Mouse (Mus musculus) heart, adult 9 months (tissue): Measurements from ENCODE around the gene Smarcb1.
A peak's percentile ranks its signal among the peaks of the same experiment; 100 is the strongest.
"Not testable (repeated sequence)": the region's sequence is repeated elsewhere in the genome, so short reads cannot be mapped to it uniquely, and the experiment has no call there.

Source experiments
- DNase-seq, 2 experiments: peaks; one replicate each; pipeline ENCODE4 v3.0.0; 2022; ENCODE audit warnings: low spot score in 2 of 2

Gene Smarcb1

GRCm38 (mm10) chr10:75889406-75890153 lies 31.8 kb downstream of the Smarcb1 start:
- no peak for DNase-seq

- DNase-seq: not testable (repeated sequence)
Observed at GRCm38 (mm10) chr10:75887504-75887903, 33.9 kb downstream of the Smarcb1 start.

- DNase-seq: no peak
Observed at GRCm38 (mm10) chr10:75884742-75885141, 36.7 kb downstream of the Smarcb1 start.

GRCm38 (mm10) chr10:75883232-75883552 lies 38.2 kb downstream of the Smarcb1 start:
- peak; percentile 63 to 76 for DNase-seq

- no peak for DNase-seq
Observed at GRCm38 (mm10) chr10:75882433-75883231, 38.8 kb downstream of the Smarcb1 start.

GRCm38 (mm10) chr10:75881578-75882432 lies 39.6 kb downstream of the Smarcb1 start:
- DNase-seq: no peak

- DNase-seq: no peak
Observed at GRCm38 (mm10) chr10:75880771-75881577, 40.4 kb downstream of the Smarcb1 start.

GRCm38 (mm10) chr10:75880351-75880750 lies 41.1 kb downstream of the Smarcb1 start:
- no peak for DNase-seq

- no peak for DNase-seq
Observed at GRCm38 (mm10) chr10:75878836-75879235, 42.6 kb downstream of the Smarcb1 start.

- no peak for DNase-seq
Observed at GRCm38 (mm10) chr10:75873543-75874170, 47.8 kb downstream of the Smarcb1 start.

GRCm38 (mm10) chr10:75872915-75873542 lies 48.4 kb downstream of the Smarcb1 start:
- DNase-seq: peak; percentile 83

- DNase-seq: no peak
Observed at GRCm38 (mm10) chr10:75872025-75872914, 49.1 kb downstream of the Smarcb1 start.

- DNase-seq: no peak
Observed at GRCm38 (mm10) chr10:75861587-75861986, 59.8 kb downstream of the Smarcb1 start.

- peak in 1 of 2 experiments; percentile 29 for DNase-seq
Observed at GRCm38 (mm10) chr10:75860746-75861145, 60.7 kb downstream of the Smarcb1 start.

- DNase-seq: peak; percentile 86 to 90
Observed at GRCm38 (mm10) chr10:75859786-75860470, 61.5 kb downstream of the Smarcb1 start, which contains the start of gene Mif. Gene Mif (minus strand): TSS chr10:75860240.

- no peak for DNase-seq
Observed at GRCm38 (mm10) chr10:75859107-75859746, 62.2 kb downstream of the Smarcb1 start.

GRCm38 (mm10) chr10:75857598-75857997 lies 63.8 kb downstream of the Smarcb1 start:
- no peak for DNase-seq

- DNase-seq: no peak
Observed at GRCm38 (mm10) chr10:75856976-75857375, 64.4 kb downstream of the Smarcb1 start.
